Mouse (Mus musculus): ENCODE data around the gene Bglap2.

DNA sequence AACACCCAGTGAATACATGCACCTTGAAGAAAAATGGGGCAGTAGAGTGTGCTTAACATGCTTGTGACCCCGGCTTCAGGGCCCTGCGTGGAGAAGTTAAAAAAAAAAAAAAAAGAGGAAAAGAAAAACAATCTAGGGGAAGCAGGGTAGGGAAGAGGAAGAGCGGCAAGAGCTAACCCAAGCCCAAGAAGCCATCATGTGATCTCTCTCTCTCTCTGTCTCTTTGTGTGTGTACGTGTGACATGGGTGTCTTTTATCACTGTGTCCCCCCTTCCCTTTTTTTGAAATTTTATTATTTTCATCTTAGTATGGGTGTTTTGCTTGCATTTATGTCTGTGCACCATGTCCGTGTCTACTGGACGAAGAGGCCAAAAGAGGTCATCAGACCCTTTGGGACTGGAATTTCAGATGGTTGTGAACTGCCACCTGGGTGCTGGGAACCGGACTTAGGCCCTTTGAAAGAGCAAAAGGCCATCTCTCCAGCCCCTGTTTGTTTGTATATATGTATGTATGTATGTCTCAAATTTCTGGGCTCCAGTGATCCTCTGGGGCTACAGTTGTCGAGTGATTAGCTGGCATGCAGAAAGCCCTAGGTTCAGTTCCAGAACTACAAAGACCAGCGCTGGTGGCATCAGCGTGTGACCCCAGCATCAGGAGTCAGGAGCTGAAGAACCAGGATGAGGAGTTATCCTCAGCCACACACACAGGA is 25.2 kb upstream of the Bglap2 start:
- TF ChIP-seq CTCF (IDR thresholded peaks at IDR 0.05; ENCODE audit: borderline replicate concordance, insufficient read depth, low read length) (no peak), POLR2A (IDR thresholded peaks at IDR 0.05; ENCODE audit: low read depth, low read length) (no peak)
